Mouse (Mus musculus) WW6 (cell line): ENCODE data around the gene Hs3st4.

ENCODE experiments used
- DNase-seq: peaks from one replicate; pipeline ENCODE4 v3.0.0-alpha.2; 2013; ENCODE audit warnings: low read depth, low spot score

Hs3st4 gene

GRCm38 (mm10) chr7:123982461-123983038 lies at the start of gene Hs3st4:
TSS of gene Hs3st4 (plus strand) at chr7:123982869.
- no peak for DNase-seq

- no peak for DNase-seq
Observed at GRCm38 (mm10) chr7:123946836-123947235, 35.8 kb upstream of the Hs3st4 start.

GRCm38 (mm10) chr7:123963021-123963420 lies 19.6 kb upstream of the Hs3st4 start:
- no peak for DNase-seq

- no peak for DNase-seq
Observed at GRCm38 (mm10) chr7:123964559-123965142, 18.0 kb upstream of the Hs3st4 start.

- DNase-seq: no peak
Observed at GRCm38 (mm10) chr7:123965515-123965914, 17.2 kb upstream of the Hs3st4 start.

- DNase-seq: no peak
Observed at GRCm38 (mm10) chr7:123975441-123975840, 7.2 kb upstream of the Hs3st4 start.

- DNase-seq: no peak
Observed at GRCm38 (mm10) chr7:123981435-123981834, 1.2 kb upstream of the Hs3st4 start.

- DNase-seq: no peak
Observed at GRCm38 (mm10) chr7:123982010-123982409, 659 bp upstream of the Hs3st4 start.

- no peak for DNase-seq
Observed at GRCm38 (mm10) chr7:123983177-123984046, 743 bp downstream of the Hs3st4 start.

- no peak for DNase-seq
Observed at GRCm38 (mm10) chr7:123992121-123992520, 9.5 kb downstream of the Hs3st4 start.

- no peak for DNase-seq
Observed at GRCm38 (mm10) chr7:123997266-123997665, 14.6 kb downstream of the Hs3st4 start.

GRCm38 (mm10) chr7:123998601-123999000 lies 15.9 kb downstream of the Hs3st4 start:
- DNase-seq: no peak

GRCm38 (mm10) chr7:124026908-124027307 lies 44.2 kb downstream of the Hs3st4 start:
- DNase-seq: no peak

GRCm38 (mm10) chr7:124032236-124032635 lies 49.6 kb downstream of the Hs3st4 start:
- DNase-seq: peak; percentile 7

GRCm38 (mm10) chr7:124033332-124033731 lies 50.7 kb downstream of the Hs3st4 start:
- DNase-seq: no peak

- no peak for DNase-seq
Observed at GRCm38 (mm10) chr7:124037281-124037700, 54.6 kb downstream of the Hs3st4 start.

GRCm38 (mm10) chr7:124039142-124039541 lies 56.5 kb downstream of the Hs3st4 start:
- no peak for DNase-seq

GRCm38 (mm10) chr7:124047382-124047781 lies 64.7 kb downstream of the Hs3st4 start:
- no peak for DNase-seq

GRCm38 (mm10) chr7:124048971-124049370 lies 66.3 kb downstream of the Hs3st4 start:
- DNase-seq: no peak

GRCm38 (mm10) chr7:124050421-124050820 lies 67.8 kb downstream of the Hs3st4 start:
- no peak for DNase-seq

GRCm38 (mm10) chr7:124083741-124084140 lies 101.1 kb downstream of the Hs3st4 start:
- DNase-seq: no peak

GRCm38 (mm10) chr7:124129019-124129418 lies 146.3 kb downstream of the Hs3st4 start:
- DNase-seq: no peak

GRCm38 (mm10) chr7:124131312-124131711 lies 148.6 kb downstream of the Hs3st4 start:
- DNase-seq: no peak
